Comparison of ENCODE assay signal across 15 mouse cellular contexts in the genomic region with DNA sequence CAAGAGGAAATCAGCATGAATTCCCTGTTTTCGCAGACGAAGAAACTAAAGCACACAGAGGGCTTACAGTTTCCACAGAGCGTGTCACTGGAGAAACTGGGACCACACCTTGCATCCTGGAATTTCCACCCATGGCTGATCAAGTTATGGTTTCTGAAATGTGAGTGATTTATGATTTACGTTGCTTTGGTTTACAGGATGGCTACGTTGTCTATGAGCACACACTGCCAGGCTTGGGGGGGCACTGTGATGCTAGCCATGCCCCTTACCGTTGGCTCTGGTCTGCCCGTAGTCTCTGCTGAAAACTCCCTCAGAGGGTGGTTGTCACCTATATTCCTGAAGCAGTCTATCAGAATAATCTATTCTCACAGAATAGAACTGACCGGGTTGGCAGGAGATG. TPM values are rescaled to one million over a fixed set of nuclear protein-coding genes. Genes with fewer than 3 reads are reported as not detected.
DNase-seq lines count a peak whose midpoint lies in the region; ATAC-seq and TF ChIP-seq lines count a peak whose summit lies in the region.
"Had no signal": no experiment of that assay in that cellular context is flagged by ENCODE, and none has a peak within 500 bp of the region (broad histone marks: within the 10 kb centered on the region; RNA-seq: fewer than 3 reads in every experiment).

A gene (plus strand): TSS at position 301 of the 400 bp plus-strand sequence.

- 82% methylated on average over 8 of the region's 8 CpGs for WGBS in intestine, embryonic 15.5 days
- WGBS in intestine, postnatal 0 days = 82% methylated on average over 8 of the region's 8 CpGs
- WGBS in midbrain, embryonic 14.5 days = 92% methylated on average over 8 of the region's 8 CpGs
- 95% methylated on average over 8 of the region's 8 CpGs for WGBS in midbrain, embryonic 10.5 days
- WGBS in stomach, postnatal 0 days = 88% methylated on average over 8 of the region's 8 CpGs
- 88% methylated on average over 8 of the region's 8 CpGs for WGBS in heart, embryonic 10.5 days

- no peak within 1 kb of the TSS for H3K4me3 ChIP-seq in intestine, embryonic 15.5 days (replicated peaks)
- no peak within 1 kb of the TSS for H3K4me3 ChIP-seq in intestine, postnatal 0 days (ENCODE audit: low read depth, low read length)
- no peak within 1 kb of the TSS for H3K4me3 ChIP-seq in midbrain, embryonic 14.5 days (replicated peaks; ENCODE audit: low read depth, low read length)
- no peak within 1 kb of the TSS for H3K4me3 ChIP-seq in midbrain, embryonic 10.5 days
- H3K4me3 ChIP-seq in stomach, postnatal 0 days (ENCODE audit: low read depth, low read length) = no peak within 1 kb of the TSS
- H3K4me3 ChIP-seq in heart, embryonic 10.5 days = no peak within 1 kb of the TSS
- H3K4me3 ChIP-seq: erythroblast, embryonic 14.5 days; hindbrain, embryonic 10.5 days had no signal

- TF ChIP-seq EP300 in stomach, postnatal 0 days (optimal IDR thresholded peaks at IDR 0.05) = no peak

- H3K4me2 ChIP-seq in intestine, embryonic 15.5 days (replicated peaks) = 0 out of 2 replicates have a peak within 1 kb of the TSS, but pooled peaks have one; percentile 1
- no peak within 1 kb of the TSS for H3K4me2 ChIP-seq in intestine, postnatal 0 days (replicated peaks; ENCODE audit: low read depth)
- no peak within 1 kb of the TSS for H3K4me2 ChIP-seq in midbrain, embryonic 14.5 days (ENCODE audit: low read length)
- H3K4me2 ChIP-seq in stomach, postnatal 0 days (replicated peaks; ENCODE audit: low read depth) = peak within 1 kb of the TSS; percentile 11; the same call in 1 of the 2 replicates

- H3K9ac ChIP-seq in intestine, embryonic 15.5 days = no peak within 1 kb of the TSS
- no peak within 1 kb of the TSS for H3K9ac ChIP-seq in intestine, postnatal 0 days (ENCODE audit: low read depth, low read length)
- no peak within 1 kb of the TSS for H3K9ac ChIP-seq in midbrain, embryonic 14.5 days (replicated peaks; ENCODE audit: low read length)
- H3K9ac ChIP-seq in stomach, postnatal 0 days (ENCODE audit: low read length) = no peak within 1 kb of the TSS

- no peaks in the 10 kb centered on the region for H3K36me3 ChIP-seq in intestine, embryonic 15.5 days
- H3K36me3 ChIP-seq in intestine, postnatal 0 days (ENCODE audit: control insufficient read depth, insufficient read depth) = no peaks in the 10 kb centered on the region
- H3K36me3 ChIP-seq in midbrain, embryonic 14.5 days (ENCODE audit: control insufficient read depth, insufficient read depth, low read length) = no peaks in the 10 kb centered on the region
- H3K36me3 ChIP-seq in midbrain, embryonic 10.5 days = no peaks in the 10 kb centered on the region
- no peaks in the 10 kb centered on the region for H3K36me3 ChIP-seq in stomach, postnatal 0 days (ENCODE audit: control insufficient read depth, insufficient read depth, low read length)
- H3K36me3 ChIP-seq in heart, embryonic 10.5 days = no peaks in the 10 kb centered on the region
- H3K36me3 ChIP-seq: hindbrain, embryonic 10.5 days had no signal

- no peaks in the 10 kb centered on the region for H3K27me3 ChIP-seq in intestine, embryonic 15.5 days (replicated peaks)
- no peaks in the 10 kb centered on the region for H3K27me3 ChIP-seq in intestine, postnatal 0 days (replicated peaks; ENCODE audit: control insufficient read depth, insufficient read depth, low read length)
- H3K27me3 ChIP-seq in midbrain, embryonic 14.5 days (ENCODE audit: control insufficient read depth, insufficient read depth, low read length) = no peaks in the 10 kb centered on the region
- H3K27me3 ChIP-seq in midbrain, embryonic 10.5 days (ENCODE audit: low read depth, poor library complexity, severe bottlenecking) = no peaks in the 10 kb centered on the region
- no peaks in the 10 kb centered on the region for H3K27me3 ChIP-seq in stomach, postnatal 0 days (ENCODE audit: control insufficient read depth, insufficient read depth, low read length)
- no peaks in the 10 kb centered on the region for H3K27me3 ChIP-seq in heart, embryonic 10.5 days (ENCODE audit: insufficient read depth, poor library complexity, severe bottlenecking)

- DNase-seq in midbrain, embryonic 14.5 days = no peak
- no peak for DNase-seq in midbrain, embryonic 10.5 days (ENCODE audit: low spot score)
- DNase-seq in left cerebral cortex, postnatal 14 days (ENCODE audit: low spot score in 2 of 2) = no peak
- no peak for DNase-seq in stomach, postnatal 0 days (ENCODE audit: low spot score)
- no peak for DNase-seq in embryo, embryonic 9.5 days (ENCODE audit: extremely low spot score)
- no peak for DNase-seq in heart, embryonic 10.5 days (ENCODE audit: low spot score)
- DNase-seq: cerebellum, adult 8-10 months; heart, adult 18-20 months; lung, adult 18-20 months; thymus, adult 18-20 months had no signal

- no peaks in the 10 kb centered on the region for H3K9me3 ChIP-seq in intestine, embryonic 15.5 days
- no peaks in the 10 kb centered on the region for H3K9me3 ChIP-seq in intestine, postnatal 0 days (ENCODE audit: control insufficient read depth)
- no peaks in the 10 kb centered on the region for H3K9me3 ChIP-seq in midbrain, embryonic 14.5 days (ENCODE audit: control insufficient read depth, low read length)
- no peaks in the 10 kb centered on the region for H3K9me3 ChIP-seq in midbrain, embryonic 10.5 days (replicated peaks)
- H3K9me3 ChIP-seq in stomach, postnatal 0 days (ENCODE audit: control insufficient read depth, low read length) = no peaks in the 10 kb centered on the region
- no peaks in the 10 kb centered on the region for H3K9me3 ChIP-seq in heart, embryonic 10.5 days
- H3K9me3 ChIP-seq: hindbrain, embryonic 10.5 days had no signal

- ATAC-seq in intestine, embryonic 15.5 days = no peak
- no peak for ATAC-seq in intestine, postnatal 0 days
- no peak for ATAC-seq in midbrain, embryonic 14.5 days (ENCODE audit: low FRiP score, low TSS enrichment)
- ATAC-seq in stomach, postnatal 0 days (ENCODE audit: low FRiP score, low TSS enrichment) = no peak

- intact Hi-C loops in left cerebral cortex, postnatal 14 days (cut with DNase I) = no loop called here

- no peak within 1 kb of the TSS for H3K27ac ChIP-seq in intestine, embryonic 15.5 days
- H3K27ac ChIP-seq in intestine, postnatal 0 days (ENCODE audit: low read depth, low read length) = no peak within 1 kb of the TSS
- H3K27ac ChIP-seq in midbrain, embryonic 14.5 days (replicated peaks; ENCODE audit: low read depth, low read length) = no peak within 1 kb of the TSS
- no peak within 1 kb of the TSS for H3K27ac ChIP-seq in midbrain, embryonic 10.5 days (replicated peaks)
- H3K27ac ChIP-seq in stomach, postnatal 0 days (replicated peaks) = no peak within 1 kb of the TSS
- no peak within 1 kb of the TSS for H3K27ac ChIP-seq in heart, embryonic 10.5 days
- H3K27ac ChIP-seq: hindbrain, embryonic 10.5 days had no signal

- 0 out of 2 replicates have a peak, but pooled peaks cover 2% of the 10 kb centered on the region for H3K4me1 ChIP-seq in intestine, embryonic 15.5 days (replicated peaks)
- H3K4me1 ChIP-seq in intestine, postnatal 0 days (replicated peaks; ENCODE audit: control insufficient read depth, insufficient read depth, low read length) = 0 out of 2 replicates have a peak, but pooled peaks cover 4% of the 10 kb centered on the region
- H3K4me1 ChIP-seq in midbrain, embryonic 14.5 days (ENCODE audit: control insufficient read depth, insufficient read depth, low read length) = 0 out of 2 replicates have a peak, but pooled peaks cover 6% of the 10 kb centered on the region
- no peaks in the 10 kb centered on the region for H3K4me1 ChIP-seq in midbrain, embryonic 10.5 days
- H3K4me1 ChIP-seq in stomach, postnatal 0 days (replicated peaks; ENCODE audit: control insufficient read depth, insufficient read depth) = no peaks in the 10 kb centered on the region
- H3K4me1 ChIP-seq in heart, embryonic 10.5 days = no peaks in the 10 kb centered on the region
- H3K4me1 ChIP-seq: hindbrain, embryonic 10.5 days had no signal

- TF ChIP-seq CTCF in intestine, postnatal 0 days (IDR thresholded peaks at IDR 0.05; ENCODE audit: low read depth) = no peak
- TF ChIP-seq CTCF in stomach, postnatal 0 days (IDR thresholded peaks at IDR 0.05; ENCODE audit: low read depth) = no peak

RNA-seq across cellular contexts. Expression of the gene that starts here (rescaled TPM):
- 1.9 TPM in 2 replicates for polyA plus RNA-seq in intestine, embryonic 15.5 days (2015; fragmentation: Nextera tagmentation; extraction: Ambion mirVana)
- polyA plus RNA-seq in intestine, postnatal 0 days (2015; fragmentation: Nextera tagmentation; extraction: Ambion mirVana) = 0.59 and 0.67 TPM in 2 replicates
- polyA plus RNA-seq in midbrain, embryonic 14.5 days (2014; fragmentation: Nextera tagmentation; extraction: Ambion mirVana) = 15.4 and 17.1 TPM in 2 replicates
- polyA plus RNA-seq in midbrain, embryonic 10.5 days (2016; fragmentation: Nextera tagmentation; extraction: Ambion mirVana) = 1.5 and 2.4 TPM in 2 replicates
- 10 to 100 TPM; 26.4 to 32.3 TPM for total RNA-seq in left cerebral cortex, postnatal 14 days (2021)
- 1.3 and 1.5 TPM in 2 replicates for polyA plus RNA-seq in stomach, postnatal 0 days (2015; fragmentation: Nextera tagmentation; extraction: Ambion mirVana)
- 1.4 and 3.9 TPM in 2 replicates for polyA plus RNA-seq in heart, embryonic 10.5 days (2016; fragmentation: Nextera tagmentation; extraction: Ambion mirVana)
- total RNA-seq: monocyte, adult 5-6 weeks had no signal

Comparison
In these comparisons a context has a peak if more than half of its experiments do, and no peak if none do; other contexts are left out.
1. H3K4me2 ChIP-seq: peak in intestine, embryonic 15.5 days (single experiment) and stomach, postnatal 0 days (single experiment); none in intestine, postnatal 0 days (single experiment) and midbrain, embryonic 14.5 days (single experiment).